Mouse (Mus musculus) E14TG2a.4 (cell line): ENCODE measurements around the gene Elk3.

Source experiments
- CTCF ChIP-seq: conservative IDR thresholded peaks from 2 replicates; pipeline ENCODE4 v1.5.1; 2014; ENCODE audit warnings: low read length
- NANOG ChIP-seq: IDR thresholded peaks from 2 replicates; pipeline ENCODE4 v1.6.1; 2014; ENCODE audit warnings: borderline replicate concordance, low read length, mixed read lengths

- TF ChIP-seq CTCF (no peak), NANOG (no peak)
These were observed 21.4 kb upstream of the Elk3 start for GRCm38 (mm10) chr10:93332261-93332809.
